Mouse (Mus musculus) intestine, postnatal 0 days (tissue): ENCODE measurements around the gene Syngr1. TPM values are rescaled to one million over a fixed set of nuclear protein-coding genes. Genes with fewer than 3 reads are reported as not detected.
"Not testable (repeated sequence)": the region's sequence is repeated elsewhere in the genome, so short reads cannot be mapped to it uniquely, and the experiment has no call there.

Source experiments
- ATAC-seq: fragments of 200-750 bp; cut with Nextera tagmentation; 2 replicates; pipeline ENCODE4 v1.8.0; 2017; ENCODE audit warnings: mild to moderate bottlenecking, moderate TSS enrichment, moderate library complexity
- H3K27ac ChIP-seq: fragments of 300-500 bp; sonication (generic); 2 replicates; pipeline ENCODE4 v1.5.1; 2014; ENCODE audit warnings: mild to moderate bottlenecking, low read depth, low read length, moderate library complexity
- H3K27me3 ChIP-seq: fragments of 300-500 bp; sonication (generic); replicated peaks from 2 replicates; pipeline ENCODE4 v1.6.1; 2014; ENCODE audit warnings: low read length, mixed read lengths; ENCODE audit not compliant: control insufficient read depth, insufficient read depth
- H3K36me3 ChIP-seq: fragments of 300-500 bp; sonication (generic); 2 replicates; pipeline ENCODE4 v1.6.1; 2014; ENCODE audit warnings: mild to moderate bottlenecking, moderate library complexity; ENCODE audit not compliant: control insufficient read depth, insufficient read depth
- H3K4me1 ChIP-seq: fragments of 300-500 bp; sonication (generic); replicated peaks from 2 replicates; pipeline ENCODE4 v1.6.1; 2014; ENCODE audit warnings: antibody characterized with exemption, low read length, mixed read lengths; ENCODE audit not compliant: control insufficient read depth, insufficient read depth
- H3K4me2 ChIP-seq: fragments of 300-500 bp; sonication (generic); replicated peaks from 2 replicates; pipeline ENCODE4 v1.6.1; 2014; ENCODE audit warnings: low read depth, mild to moderate bottlenecking, moderate library complexity
- H3K4me3 ChIP-seq: fragments of 300-500 bp; sonication (generic); 2 replicates; pipeline ENCODE4 v1.5.1; 2014; ENCODE audit warnings: low read depth, low read length
- H3K9ac ChIP-seq: fragments of 300-500 bp; sonication (generic); 2 replicates; pipeline ENCODE4 v1.6.1; 2014; ENCODE audit warnings: mild to moderate bottlenecking, low read depth, low read length
- H3K9me3 ChIP-seq: fragments of 300-500 bp; sonication (generic); 2 replicates; pipeline ENCODE4 v1.6.1; 2016; ENCODE audit warnings: mixed run types; ENCODE audit not compliant: control insufficient read depth
- CTCF ChIP-seq: sonication (generic); IDR thresholded peaks from 2 replicates; pipeline ENCODE4 v1.5.1; 2016; ENCODE audit warnings: low read depth, mild to moderate bottlenecking, control low read depth, antibody characterized with exemption, moderate library complexity
- WGBS: fragments of 180-500 bp; shearing (Covaris S2); extraction: QIAGEN DNeasy Blood & Tissue Kit; methylation state at CpG from one replicate; pipeline ENCODE4 v1.1.7; 2014; 5-methylcytosine and 5-hydroxymethylcytosine counted together
- polyA plus RNA-seq: library from polyadenylated mRNA; unstranded; fragments of >200 nt; fragmentation: Nextera tagmentation; extraction: Ambion mirVana; gene quantifications from 2 replicates; pipeline ENCODE4 v1.2.1, GENCODE M21; 2015

Syngr1 gene
- polyA plus RNA-seq, 1 experiment from 2014 or later = 6.8 TPM

DNA sequence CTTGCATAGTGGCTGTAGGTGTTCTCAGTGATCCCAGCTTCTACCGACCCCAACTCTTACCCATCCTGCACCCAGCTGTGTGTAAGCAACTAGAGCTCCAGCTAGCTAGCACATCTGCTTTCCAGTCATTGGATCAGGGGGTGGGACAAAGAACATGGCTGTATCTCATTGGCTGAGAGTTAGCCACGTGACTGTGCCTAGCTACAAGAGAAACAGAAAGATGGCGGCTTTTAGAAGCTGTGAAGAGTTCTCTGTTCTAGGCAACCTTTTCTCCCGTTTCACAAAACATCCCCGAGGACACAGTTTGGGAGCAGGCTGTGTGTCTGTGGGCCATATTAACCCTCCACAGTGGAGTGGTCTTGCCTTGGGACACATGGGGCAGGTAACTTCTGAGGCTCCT lies 24.1 kb downstream of the Syngr1 start:
- no peak for TF ChIP-seq CTCF
- Histone ChIP-seq H3K27me3 (no peaks in the 10 kb centered on the region), H3K27ac (no peak overlapping the region), H3K9me3 (no peaks in the 10 kb centered on the region; the same call in 1 of the 2 replicates), H3K4me1 (no peaks in the 10 kb centered on the region), H3K9ac (no peak overlapping the region), H3K4me3 (no peak overlapping the region), H3K36me3 (no peaks in the 10 kb centered on the region), H3K4me2 (no peak overlapping the region)
- no peak for ATAC-seq
- WGBS = 58% methylated on average over 5 of the region's 5 CpGs

GRCm38 (mm10) chr15:80115866-80116794 lies 25.0 kb downstream of the Syngr1 start:
- WGBS = 64% methylated on average over 13 of the region's 13 CpGs
- no peak for ATAC-seq

DNA sequence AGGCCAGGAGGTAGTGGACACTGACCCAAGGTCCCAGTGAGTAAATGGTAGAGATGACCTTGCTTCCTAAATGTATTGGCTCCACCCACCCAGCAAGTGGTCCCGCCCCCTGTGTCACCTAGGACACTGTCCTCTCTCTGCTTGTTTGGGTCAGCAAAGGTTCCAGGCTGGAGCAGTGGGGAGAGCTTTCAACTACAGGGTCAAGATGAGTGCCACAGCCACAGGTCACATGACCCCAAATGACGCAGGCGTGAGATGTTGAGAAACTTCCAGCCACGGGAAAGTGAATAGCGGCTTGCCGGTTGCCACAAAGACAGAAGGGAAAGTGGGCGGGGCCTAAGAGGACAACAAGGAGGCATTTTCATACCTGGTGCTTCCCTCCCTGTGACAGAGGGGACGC lies 26.0 kb downstream of the Syngr1 start:
- H3K27me3 ChIP-seq = no peaks in the 10 kb centered on the region
- H3K4me3 ChIP-seq = no peak overlapping the region
- no peak for TF ChIP-seq CTCF
- 59% methylated on average over 8 of the region's 8 CpGs for WGBS
- H3K9ac ChIP-seq = no peak overlapping the region
- no peak overlapping the region for H3K4me2 ChIP-seq
- H3K9me3 ChIP-seq = no peaks in the 10 kb centered on the region; the same call in 1 of the 2 replicates
- no peaks in the 10 kb centered on the region for H3K4me1 ChIP-seq
- ATAC-seq = peak; percentile 30; the same call in 1 of the 2 replicates
- H3K36me3 ChIP-seq = no peaks in the 10 kb centered on the region
- H3K27ac ChIP-seq = no peak overlapping the region

More at GRCm38 (mm10) chr15:80115866-80116794, 25.0 kb downstream of the Syngr1 start:
- Histone ChIP-seq H3K27ac (no peak overlapping the region), H3K4me2 (no peak overlapping the region), H3K36me3 (no peaks in the 10 kb centered on the region), H3K9ac (no peak overlapping the region), H3K4me3 (no peak overlapping the region), H3K9me3 (no peaks in the 10 kb centered on the region; the same call in 1 of the 2 replicates), H3K27me3 (no peaks in the 10 kb centered on the region), H3K4me1 (no peaks in the 10 kb centered on the region)
- TF ChIP-seq CTCF = no peak

GRCm38 (mm10) chr15:80119076-80119475 lies 27.9 kb downstream of the Syngr1 start:
- H3K9me3 ChIP-seq = no peaks in the 10 kb centered on the region
- no peak for TF ChIP-seq CTCF
- no peaks in the 10 kb centered on the region for H3K36me3 ChIP-seq
- H3K4me2 ChIP-seq = no peak overlapping the region
- no peak overlapping the region for H3K4me3 ChIP-seq
- H3K4me1 ChIP-seq = no peaks in the 10 kb centered on the region
- no peak overlapping the region for H3K27ac ChIP-seq
- H3K9ac ChIP-seq = no peak overlapping the region
- no peaks in the 10 kb centered on the region for H3K27me3 ChIP-seq
- ATAC-seq = no peak
- WGBS = 88% methylated on average over 6 of the region's 6 CpGs

DNA sequence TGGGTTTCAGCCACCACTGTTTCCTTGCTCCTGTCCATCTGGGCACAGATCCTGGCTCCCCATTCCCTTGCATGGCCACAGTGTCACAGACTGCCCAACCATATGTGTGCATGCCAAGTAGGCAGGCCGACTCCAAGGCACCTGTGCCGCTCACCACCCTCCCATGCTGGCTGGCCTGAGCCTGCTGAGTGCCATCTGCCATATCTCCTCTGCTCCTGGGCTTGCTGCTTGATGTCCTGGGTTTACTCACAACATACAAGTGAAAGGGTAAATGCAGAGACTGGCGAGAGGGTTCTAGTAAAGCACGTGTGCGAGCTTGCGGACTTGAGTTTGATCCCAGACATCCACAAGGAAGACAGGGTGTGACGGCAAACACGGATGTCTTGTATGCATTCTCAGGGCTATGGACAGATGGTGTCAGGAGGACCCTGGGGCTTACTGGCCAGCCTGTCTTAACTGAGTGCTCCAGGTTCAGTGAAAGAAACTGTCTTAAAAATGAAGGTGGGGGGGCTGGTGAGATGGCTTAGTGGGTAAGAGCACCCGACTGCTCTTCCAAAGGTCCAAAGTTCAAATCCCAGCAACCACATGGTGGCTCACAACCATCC lies 30.7 kb downstream of the Syngr1 start:
- H3K4me3 ChIP-seq = no peak overlapping the region
- WGBS = 89% methylated on average over 9 of the region's 9 CpGs
- no peak for ATAC-seq
- H3K4me1 ChIP-seq = no peaks in the 10 kb centered on the region
- no peaks in the 10 kb centered on the region for H3K27me3 ChIP-seq
- H3K4me2 ChIP-seq = no peak overlapping the region
- no peak overlapping the region for H3K27ac ChIP-seq
- no peak for TF ChIP-seq CTCF
- H3K9me3 ChIP-seq = no peaks in the 10 kb centered on the region
- H3K9ac ChIP-seq = no peak overlapping the region
- H3K36me3 ChIP-seq = no peaks in the 10 kb centered on the region

DNA sequence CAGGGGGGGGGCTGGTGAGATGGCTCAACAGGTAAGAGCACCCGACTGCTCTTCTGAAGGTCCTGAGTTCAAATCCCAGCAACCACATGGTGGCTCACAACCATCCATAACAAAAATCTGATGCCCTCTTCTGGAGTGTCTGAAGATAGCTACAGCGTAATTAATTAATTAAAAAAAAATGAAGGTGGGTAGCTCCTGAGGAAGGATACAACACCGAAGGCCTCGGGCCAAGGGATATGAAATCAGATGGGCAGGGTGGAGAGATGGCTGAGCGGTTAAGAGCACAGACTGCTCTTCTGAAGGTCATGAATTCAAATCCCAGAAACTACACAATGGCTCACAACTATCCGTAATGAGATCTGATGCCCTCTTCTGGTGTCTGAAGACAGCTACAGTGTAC lies 31.3 kb downstream of the Syngr1 start:
- 92% methylated on average over 6 of the region's 6 CpGs for WGBS
- H3K36me3 ChIP-seq = not testable (repeated sequence)

More for the DNA sequence above, 31.3 kb downstream of the Syngr1 start:
- H3K4me2 ChIP-seq, H3K27me3 ChIP-seq, H3K9ac ChIP-seq, H3K4me1 ChIP-seq, H3K27ac ChIP-seq, H3K4me3 ChIP-seq, ATAC-seq, H3K9me3 ChIP-seq: not testable (repeated sequence)
